Mouse (Mus musculus): Measurements from ENCODE around the gene Rtkn.

Gene Rtkn

GRCm38 (mm10) chr6:83134951-83135513 lies at the start of gene Rtkn:
Gene Rtkn, plus strand, starts transcription at chr6:83135463.
- no peak for DNase-seq (ENCODE audit: low spot score)

GRCm38 (mm10) chr6:83086121-83087035 lies 48.9 kb upstream of the Rtkn start, which contains the start of gene Lbx2:
Gene Lbx2, plus strand, starts transcription at chr6:83086367.
- DNase-seq (ENCODE audit: low spot score), result no peak

GRCm38 (mm10) chr6:83087205-83087925 lies 47.9 kb upstream of the Rtkn start:
- DNase-seq (ENCODE audit: low spot score), result no peak

GRCm38 (mm10) chr6:83087926-83088260 lies 47.4 kb upstream of the Rtkn start:
- no peak for DNase-seq (ENCODE audit: low spot score)

- no peak for DNase-seq (ENCODE audit: low spot score)
Measured at GRCm38 (mm10) chr6:83092416-83093127, 42.7 kb upstream of the Rtkn start.

- no peak for DNase-seq (ENCODE audit: low spot score)
Measured at GRCm38 (mm10) chr6:83095968-83096367, 39.3 kb upstream of the Rtkn start.

GRCm38 (mm10) chr6:83098411-83098810 lies 36.9 kb upstream of the Rtkn start:
- DNase-seq (ENCODE audit: low spot score), result no peak

- DNase-seq (ENCODE audit: low spot score), result peak; percentile 86
Measured at GRCm38 (mm10) chr6:83101316-83101687, 34.0 kb upstream of the Rtkn start, which contains the start of the genes Ccdc142 and Gm42688. Gene Ccdc142, plus strand, starts transcription at chr6:83101601. Gene Gm42688, plus strand, starts transcription at chr6:83101617.

GRCm38 (mm10) chr6:83101688-83102556 lies 33.3 kb upstream of the Rtkn start:
- peak; percentile 62 for DNase-seq (ENCODE audit: low spot score)

- no peak for DNase-seq (ENCODE audit: low spot score)
Measured at GRCm38 (mm10) chr6:83103130-83103650, 32.1 kb upstream of the Rtkn start.

GRCm38 (mm10) chr6:83104158-83104557 lies 31.1 kb upstream of the Rtkn start:
- DNase-seq (ENCODE audit: low spot score), result no peak

GRCm38 (mm10) chr6:83107566-83108400 lies 27.5 kb upstream of the Rtkn start:
- peak; percentile 83 for DNase-seq (ENCODE audit: low spot score)

GRCm38 (mm10) chr6:83108762-83109668 lies 26.2 kb upstream of the Rtkn start, which contains the start of gene Mrpl53:
Gene Mrpl53, plus strand, starts transcription at chr6:83109040.
- DNase-seq (ENCODE audit: low spot score), result no peak

- no peak for DNase-seq (ENCODE audit: low spot score)
Measured at GRCm38 (mm10) chr6:83111510-83112136, 23.6 kb upstream of the Rtkn start.

GRCm38 (mm10) chr6:83115011-83115671 lies 20.1 kb upstream of the Rtkn start, which contains the start of gene Mogs:
Gene Mogs, plus strand, starts transcription at chr6:83115496.
- DNase-seq (ENCODE audit: low spot score), result peak; percentile 86

- no peak for DNase-seq (ENCODE audit: low spot score)
Measured at GRCm38 (mm10) chr6:83115682-83116372, 19.4 kb upstream of the Rtkn start.

All from c-Kit-positive CD71-positive TER-119-positive erythroid progenitor cells, embryonic 14.5 days (primary cell).